Mouse (Mus musculus) midbrain, embryonic 10.5 days (tissue): ENCODE data around the gene Ccng1. TPM values are rescaled to one million over a fixed set of nuclear protein-coding genes. Genes with fewer than 3 reads are reported as not detected.

Source experiments
- DNase-seq: peaks from one replicate; pipeline ENCODE4 v3.0.0-alpha.2; 2017; ENCODE audit warnings: low spot score
- H3K27ac ChIP-seq: fragments of 300-500 bp; sonication (generic); replicated peaks from 2 replicates; pipeline ENCODE4 v1.5.1; 2016; ENCODE audit warnings: mild to moderate bottlenecking
- H3K27me3 ChIP-seq: fragments of 300-500 bp; sonication (generic); 2 replicates; pipeline ENCODE4 v1.6.1; 2016; ENCODE audit warnings: low read depth, mild to moderate bottlenecking; ENCODE audit not compliant: poor library complexity, severe bottlenecking
- H3K36me3 ChIP-seq: fragments of 300-500 bp; sonication (generic); 2 replicates; pipeline ENCODE4 v1.6.1; 2016; ENCODE audit warnings: mild to moderate bottlenecking, moderate library complexity
- H3K4me1 ChIP-seq: fragments of 300-500 bp; sonication (generic); 2 replicates; pipeline ENCODE4 v1.6.1; 2016
- H3K4me3 ChIP-seq: fragments of 300-500 bp; sonication (generic); 2 replicates; pipeline ENCODE4 v1.5.1; 2016; ENCODE audit warnings: mild to moderate bottlenecking, moderate library complexity
- H3K9me3 ChIP-seq: fragments of 300-500 bp; sonication (generic); replicated peaks from 2 replicates; pipeline ENCODE4 v1.6.1; 2016; ENCODE audit warnings: mild to moderate bottlenecking
- WGBS: fragments of 180-500 bp; shearing (Covaris S2); methylation state at CpG from one replicate; pipeline ENCODE4 v1.1.7; 2016; 5-methylcytosine and 5-hydroxymethylcytosine counted together
- polyA plus RNA-seq: library from polyadenylated mRNA; unstranded; fragments of >200 nt; fragmentation: Nextera tagmentation; extraction: Ambion mirVana; gene quantifications from 2 replicates; pipeline ENCODE4 v1.2.1, GENCODE M21; 2016

Ccng1 gene
- polyA plus RNA-seq, result 38.5 and 40.0 TPM in 2 replicates

DNA sequence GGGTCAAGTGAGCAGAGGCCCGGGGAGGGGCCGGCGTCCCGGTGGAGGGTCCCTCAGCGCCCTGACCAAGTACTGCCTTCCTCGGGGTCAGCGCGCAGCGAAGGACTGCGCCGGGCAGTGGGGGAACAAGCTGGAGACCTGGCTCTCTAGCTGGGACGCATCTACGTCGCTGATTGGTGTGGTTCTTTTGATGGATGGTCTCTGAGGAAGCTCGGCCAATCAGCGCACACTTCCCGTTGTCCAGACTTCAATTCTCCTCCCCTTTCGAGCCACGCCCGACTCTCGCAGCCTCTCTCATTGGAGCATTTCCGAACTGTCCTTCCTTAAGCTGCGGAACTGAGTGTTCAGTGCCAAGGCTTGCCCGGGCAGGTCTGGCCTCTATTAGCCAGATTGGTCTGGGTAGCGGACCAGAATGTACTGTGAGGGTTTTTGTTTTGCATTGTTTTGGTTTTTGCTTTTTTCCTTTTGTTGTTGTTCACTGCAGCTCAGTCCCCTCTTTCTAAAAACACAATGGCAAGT lies at the start of gene Ccng1:
Gene Ccng1, minus strand, starts transcription at position 203 of the 519 bp plus-strand sequence.
- H3K4me1 ChIP-seq, result peaks cover 18% of the 10 kb centered on the region
- under 1% methylated on average over 25 of the region's 25 CpGs for WGBS
- H3K27ac ChIP-seq, result peak within 1 kb of the TSS; percentile 90

GRCm38 (mm10) chr11:40790307-40790706 lies 35.2 kb upstream of the Ccng1 start:
- Histone ChIP-seq H3K36me3 (no peaks in the 10 kb centered on the region), H3K9me3 (no peaks in the 10 kb centered on the region), H3K4me3 (no peak overlapping the region), H3K27ac (no peak overlapping the region), H3K27me3 (no peaks in the 10 kb centered on the region), H3K4me1 (no peaks in the 10 kb centered on the region)
- no peak for DNase-seq
- WGBS, result 71% methylated on average over 5 of the region's 5 CpGs

More for the DNA sequence above, at the start of gene Ccng1:
- Histone ChIP-seq H3K27me3 (no peaks in the 10 kb centered on the region), H3K9me3 (no peaks in the 10 kb centered on the region), H3K36me3 (0 out of 2 replicates have a peak, but pooled peaks cover 2% of the 10 kb centered on the region), H3K4me3 (peak within 1 kb of the TSS; percentile 77)
- peak; percentile 91 for DNase-seq

DNA sequence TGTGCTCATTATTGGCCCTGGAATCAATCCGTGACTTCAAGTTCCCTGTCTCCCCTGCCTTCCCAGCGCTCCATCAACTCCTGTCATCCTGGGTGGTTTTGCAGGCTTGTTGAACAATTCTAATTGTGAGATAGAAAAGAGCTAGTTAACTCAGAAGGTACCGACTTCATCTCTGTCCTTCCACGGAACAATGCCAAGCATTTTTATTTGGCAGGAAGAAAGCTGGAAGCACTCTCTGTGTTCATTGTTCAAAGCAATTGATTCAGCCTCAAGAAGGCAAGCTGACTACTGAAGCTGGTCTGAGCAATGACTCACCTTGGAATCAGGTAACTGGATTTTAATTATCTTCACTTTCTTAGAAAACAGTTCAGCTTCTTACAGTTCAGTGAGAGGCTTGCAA lies 34.6 kb upstream of the Ccng1 start:
- Histone ChIP-seq H3K36me3 (no peaks in the 10 kb centered on the region), H3K27ac (no peak overlapping the region), H3K27me3 (no peaks in the 10 kb centered on the region), H3K4me3 (no peak overlapping the region), H3K9me3 (no peaks in the 10 kb centered on the region), H3K4me1 (no peaks in the 10 kb centered on the region)
- DNase-seq, result no peak
- 79% methylated on average over 4 of the region's 4 CpGs for WGBS

DNA sequence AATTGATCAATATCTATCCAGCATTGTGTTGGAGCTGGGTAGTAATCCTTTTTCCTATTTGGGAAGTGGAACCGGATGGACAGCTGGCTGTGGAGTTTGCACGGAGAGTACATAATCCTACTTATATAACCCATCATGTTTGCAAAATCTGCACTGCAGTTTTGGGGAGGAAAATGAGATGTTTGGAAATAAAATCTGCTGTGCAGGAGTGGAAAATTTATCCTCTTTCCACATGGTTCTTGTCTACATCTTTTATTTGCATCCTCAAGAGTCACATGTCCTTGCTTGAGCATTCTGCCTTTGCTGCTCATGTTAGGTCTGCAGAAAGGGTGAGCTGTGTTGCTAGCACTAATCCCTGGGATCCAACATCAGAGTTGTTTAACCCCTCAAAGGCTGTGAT lies 31.8 kb upstream of the Ccng1 start:
- H3K27me3 ChIP-seq, result no peaks in the 10 kb centered on the region
- no peak for DNase-seq
- H3K9me3 ChIP-seq, result no peaks in the 10 kb centered on the region
- H3K4me1 ChIP-seq, result no peaks in the 10 kb centered on the region
- no peak overlapping the region for H3K27ac ChIP-seq
- no peaks in the 10 kb centered on the region for H3K36me3 ChIP-seq
- 82% methylated on average over 2 of the region's 2 CpGs for WGBS
- no peak overlapping the region for H3K4me3 ChIP-seq

DNA sequence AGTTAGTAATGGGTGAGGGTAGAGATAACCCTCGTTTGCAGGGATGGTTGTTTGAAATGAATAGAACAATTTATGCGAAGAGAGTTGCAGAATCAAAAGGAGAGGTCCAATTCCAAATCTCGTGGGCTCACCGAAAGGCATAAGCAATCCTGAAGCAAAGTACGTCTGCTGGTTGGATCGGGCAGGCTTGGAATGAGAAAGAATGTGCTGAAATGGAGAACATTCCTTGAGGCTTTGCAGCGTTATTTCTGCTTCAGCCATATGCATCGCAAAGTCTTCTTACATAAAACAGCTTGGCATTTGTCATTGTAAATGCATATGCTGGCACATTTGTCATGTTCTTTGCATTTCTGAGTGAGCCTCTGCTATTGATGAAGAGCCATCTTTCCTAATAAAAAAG lies 29.2 kb upstream of the Ccng1 start:
- H3K27ac ChIP-seq, result no peak overlapping the region
- 85% methylated on average over 8 of the region's 8 CpGs for WGBS
- no peaks in the 10 kb centered on the region for H3K4me1 ChIP-seq
- no peak for DNase-seq
- H3K9me3 ChIP-seq, result no peaks in the 10 kb centered on the region
- no peaks in the 10 kb centered on the region for H3K27me3 ChIP-seq
- no peaks in the 10 kb centered on the region for H3K36me3 ChIP-seq
- H3K4me3 ChIP-seq, result no peak overlapping the region

GRCm38 (mm10) chr11:40783346-40783745 lies 28.2 kb upstream of the Ccng1 start:
- H3K9me3 ChIP-seq, result no peaks in the 10 kb centered on the region
- no peak overlapping the region for H3K4me3 ChIP-seq
- WGBS, result 94% methylated on average over 1 of the region's 1 CpGs
- no peak for DNase-seq
- no peaks in the 10 kb centered on the region for H3K27me3 ChIP-seq
- no peaks in the 10 kb centered on the region for H3K36me3 ChIP-seq
- no peaks in the 10 kb centered on the region for H3K4me1 ChIP-seq
- no peak overlapping the region for H3K27ac ChIP-seq

DNA sequence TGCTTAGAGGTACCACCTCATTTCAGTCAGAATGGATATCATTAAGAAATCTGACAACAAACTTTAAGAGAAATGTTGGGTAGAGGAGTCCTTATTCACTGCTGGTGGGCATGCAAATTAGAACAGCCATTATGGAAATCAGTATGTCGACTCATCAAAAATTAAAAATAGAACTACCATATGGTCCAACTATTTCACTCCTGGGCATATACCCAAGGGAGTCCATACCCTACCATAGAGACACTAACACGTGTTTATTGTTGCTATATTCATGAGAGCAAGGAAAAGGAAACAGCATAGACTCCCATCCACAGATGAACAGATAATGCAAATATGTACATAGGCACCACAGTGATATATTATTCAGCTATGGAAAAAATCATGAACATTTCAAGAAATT lies 26.7 kb upstream of the Ccng1 start:
- H3K4me1 ChIP-seq, result no peaks in the 10 kb centered on the region
- no peak overlapping the region for H3K27ac ChIP-seq
- H3K4me3 ChIP-seq, result no peak overlapping the region
- WGBS, result 80% methylated on average over 2 of the region's 2 CpGs
- H3K36me3 ChIP-seq, result no peaks in the 10 kb centered on the region
- DNase-seq, result no peak
- H3K9me3 ChIP-seq, result no peaks in the 10 kb centered on the region
- H3K27me3 ChIP-seq, result no peaks in the 10 kb centered on the region

DNA sequence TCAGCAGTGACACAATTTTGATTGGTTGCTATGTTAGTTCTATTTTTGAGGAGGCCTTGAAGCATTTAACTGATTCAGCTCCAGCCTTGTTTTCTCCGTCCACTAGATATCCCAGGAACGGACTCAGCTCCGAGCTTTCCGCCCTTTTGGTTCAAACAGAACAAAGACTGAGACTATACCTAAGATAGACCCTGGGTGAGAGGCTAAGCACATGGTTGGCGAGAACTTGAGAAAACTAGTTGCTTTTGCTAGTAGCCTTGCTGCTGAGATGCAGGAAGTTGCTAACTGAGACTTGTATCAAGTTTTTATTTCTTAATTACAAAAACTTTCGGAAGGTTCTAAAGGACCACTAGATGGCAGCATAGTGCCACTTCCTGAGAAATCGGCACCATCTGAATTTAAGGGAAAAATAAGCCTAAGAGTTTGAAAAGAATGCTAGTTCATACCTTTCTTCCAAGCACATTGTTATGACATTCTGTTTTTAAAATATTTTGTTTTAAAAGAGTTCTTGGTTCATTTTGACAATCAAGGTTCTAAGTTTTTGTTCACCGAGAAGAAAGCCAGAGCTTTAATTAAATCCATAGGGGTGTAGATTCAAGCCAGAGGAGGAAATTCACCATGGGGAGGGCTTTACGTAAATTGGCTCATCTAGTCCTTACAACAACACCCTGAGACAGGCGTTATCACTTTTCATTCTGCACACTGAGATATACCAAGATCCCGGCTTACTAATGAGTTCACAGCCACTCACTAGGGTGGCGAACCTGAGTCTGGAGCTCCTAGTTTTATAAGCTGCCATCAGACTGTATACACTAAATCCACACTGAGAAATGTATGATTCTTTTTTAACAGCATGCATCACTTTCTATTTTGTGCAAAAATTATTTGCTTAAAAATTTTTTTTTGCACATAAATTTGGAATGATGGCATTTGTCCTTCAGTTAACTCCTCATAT lies 20.5 kb upstream of the Ccng1 start:
- Histone ChIP-seq H3K27ac (no peak overlapping the region), H3K4me3 (no peak overlapping the region), H3K4me1 (no peaks in the 10 kb centered on the region), H3K9me3 (no peaks in the 10 kb centered on the region), H3K36me3 (no peaks in the 10 kb centered on the region), H3K27me3 (no peaks in the 10 kb centered on the region)
- 57% methylated on average over 12 of the region's 12 CpGs for WGBS
- DNase-seq, result peak; percentile 16

- Histone ChIP-seq H3K9me3 (no peaks in the 10 kb centered on the region), H3K4me3 (no peak overlapping the region), H3K27me3 (no peaks in the 10 kb centered on the region), H3K4me1 (no peaks in the 10 kb centered on the region), H3K36me3 (no peaks in the 10 kb centered on the region), H3K27ac (no peak overlapping the region)
- no peak for DNase-seq
- WGBS, result 85% methylated on average over 4 of the region's 4 CpGs
Measured at GRCm38 (mm10) chr11:40764690-40765089, 9.6 kb upstream of the Ccng1 start.

DNA sequence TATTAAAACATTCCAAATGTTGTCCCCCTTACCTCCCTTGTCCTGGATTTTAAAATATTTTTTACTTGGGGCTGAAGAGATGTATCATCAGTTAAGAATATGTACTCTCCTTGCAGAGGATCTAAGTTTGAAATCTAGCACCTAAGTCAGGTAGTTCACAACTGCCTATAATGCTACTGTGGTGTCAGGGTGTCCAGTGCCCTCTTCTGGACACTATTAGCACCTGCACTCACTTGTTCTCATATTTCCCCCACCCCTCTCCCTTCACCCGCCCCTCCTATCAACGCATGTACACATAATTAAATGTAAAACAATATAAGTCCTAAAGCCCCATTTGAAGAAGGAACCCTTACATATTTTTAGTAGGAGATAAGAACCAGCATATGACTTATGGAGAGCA lies 8.3 kb upstream of the Ccng1 start:
- Histone ChIP-seq H3K9me3 (no peaks in the 10 kb centered on the region), H3K36me3 (no peaks in the 10 kb centered on the region), H3K27me3 (no peaks in the 10 kb centered on the region), H3K27ac (no peak overlapping the region), H3K4me1 (no peaks in the 10 kb centered on the region), H3K4me3 (no peak overlapping the region)
- 32% methylated on average over 2 of the region's 2 CpGs for WGBS
- no peak for DNase-seq

GRCm38 (mm10) chr11:40759896-40760295 lies 4.8 kb upstream of the Ccng1 start:
- no peak for DNase-seq
- no peak overlapping the region for H3K4me3 ChIP-seq
- peaks cover 7% of the 10 kb centered on the region for H3K4me1 ChIP-seq
- no peaks in the 10 kb centered on the region for H3K9me3 ChIP-seq
- H3K27me3 ChIP-seq, result no peaks in the 10 kb centered on the region
- 87% methylated on average over 8 of the region's 8 CpGs for WGBS
- H3K27ac ChIP-seq, result no peak overlapping the region
- no peaks in the 10 kb centered on the region for H3K36me3 ChIP-seq

- Histone ChIP-seq H3K36me3 (0 out of 2 replicates have a peak, but pooled peaks cover 2% of the 10 kb centered on the region), H3K4me3 (no peak overlapping the region)
Measured at GRCm38 (mm10) chr11:40755968-40756367, 857 bp upstream of the Ccng1 start.

DNA sequence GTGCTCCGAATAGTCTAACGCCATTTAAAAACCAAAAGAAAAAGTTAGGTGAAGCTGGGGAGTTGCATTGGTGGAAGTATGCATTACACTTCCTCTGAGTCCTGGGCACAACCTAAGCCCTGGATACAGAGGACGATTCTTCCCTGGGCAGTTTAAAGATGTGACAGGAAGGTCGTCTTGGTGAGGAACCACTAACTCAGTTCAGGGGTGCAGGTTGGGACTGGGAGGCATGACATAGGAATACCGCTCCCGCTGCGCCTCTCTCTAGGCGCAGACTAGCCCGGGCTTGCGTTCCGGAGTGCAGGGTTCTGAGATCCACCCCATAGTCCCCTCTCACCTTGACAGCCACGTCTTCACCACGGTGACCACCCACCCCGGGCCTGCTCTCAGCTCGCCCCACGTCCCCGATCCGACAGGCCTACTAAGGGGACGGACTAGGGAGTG lies 425 bp downstream of the Ccng1 start:
- H3K9me3 ChIP-seq, result no peaks in the 10 kb centered on the region
- no peaks in the 10 kb centered on the region for H3K27me3 ChIP-seq
- 3% methylated on average over 19 of the region's 19 CpGs for WGBS
- peaks cover 5% of the 10 kb centered on the region; the same call in 1 of the 2 replicates for H3K36me3 ChIP-seq
- no peak for DNase-seq
- peak overlapping the region; percentile 77 for H3K4me3 ChIP-seq
- H3K4me1 ChIP-seq, result peaks cover 18% of the 10 kb centered on the region
- peak overlapping the region; percentile 90 for H3K27ac ChIP-seq

More at GRCm38 (mm10) chr11:40755968-40756367, 857 bp upstream of the Ccng1 start:
- 88% methylated on average over 8 of the region's 8 CpGs for WGBS
- peaks cover 18% of the 10 kb centered on the region for H3K4me1 ChIP-seq
- no peaks in the 10 kb centered on the region for H3K27me3 ChIP-seq
- H3K27ac ChIP-seq, result peak overlapping the region; percentile 90
- DNase-seq, result no peak
- no peaks in the 10 kb centered on the region for H3K9me3 ChIP-seq
